Mouse (Mus musculus) induced T-regulatory cell, adult 2 months (primary cell): ENCODE results near the gene Lrrc29.
"Not testable (repeated sequence)": the region's sequence is repeated elsewhere in the genome, so short reads cannot be mapped to it uniquely, and the experiment has no call there.

ENCODE experiments used
- DNase-seq: peaks from one replicate; pipeline ENCODE4 v3.0.0-alpha.2; 2012; ENCODE audit warnings: low read depth

Gene Lrrc29

GRCm38 (mm10) chr8:105309142-105309847 is 16.8 kb downstream of the Lrrc29 start:
- no peak for DNase-seq

- DNase-seq = no peak
Observed at GRCm38 (mm10) chr8:105308428-105308827, 17.6 kb downstream of the Lrrc29 start.

- no peak for DNase-seq
Observed at GRCm38 (mm10) chr8:105307670-105308069, 18.4 kb downstream of the Lrrc29 start.

GRCm38 (mm10) chr8:105306146-105306691 is 19.9 kb downstream of the Lrrc29 start:
- no peak for DNase-seq

GRCm38 (mm10) chr8:105305211-105306145 is 20.6 kb downstream of the Lrrc29 start, which contains the start of gene Elmo3:
TSS of gene Elmo3 (plus strand) at chr8:105305601.
- peak; percentile 68 for DNase-seq

- DNase-seq = peak; percentile 42
Observed at GRCm38 (mm10) chr8:105304325-105305210, 21.5 kb downstream of the Lrrc29 start.

- no peak for DNase-seq
Observed at GRCm38 (mm10) chr8:105303874-105304273, 22.2 kb downstream of the Lrrc29 start.

GRCm38 (mm10) chr8:105303396-105303795 is 22.7 kb downstream of the Lrrc29 start:
- peak; percentile 30 for DNase-seq

- no peak for DNase-seq
Observed at GRCm38 (mm10) chr8:105299962-105300361, 26.1 kb downstream of the Lrrc29 start.

- peak; percentile 25 for DNase-seq
Observed at GRCm38 (mm10) chr8:105298351-105299252, 27.5 kb downstream of the Lrrc29 start.

GRCm38 (mm10) chr8:105297511-105298192 is 28.4 kb downstream of the Lrrc29 start, which contains the start of gene E2f4:
TSS of gene E2f4 (plus strand) at chr8:105297663.
- peak; percentile 94 for DNase-seq

- peak; percentile 23 for DNase-seq
Observed at GRCm38 (mm10) chr8:105295895-105296573, 30.0 kb downstream of the Lrrc29 start, which contains the start of gene Exoc3l. TSS of gene Exoc3l (minus strand) at chr8:105296101.

GRCm38 (mm10) chr8:105295256-105295655 is 30.8 kb downstream of the Lrrc29 start:
- no peak for DNase-seq

- no peak for DNase-seq
Observed at GRCm38 (mm10) chr8:105294776-105295175, 31.3 kb downstream of the Lrrc29 start.

- no peak for DNase-seq
Observed at GRCm38 (mm10) chr8:105293405-105293804, 32.7 kb downstream of the Lrrc29 start.

- DNase-seq = no peak
Observed at GRCm38 (mm10) chr8:105292471-105292870, 33.6 kb downstream of the Lrrc29 start.

- peak; percentile 29 for DNase-seq
Observed at GRCm38 (mm10) chr8:105291802-105292201, 34.3 kb downstream of the Lrrc29 start.

GRCm38 (mm10) chr8:105291364-105291763 is 34.7 kb downstream of the Lrrc29 start:
- not testable (repeated sequence) for DNase-seq
